ENCODE assay signal across 8 mouse cellular contexts in genomic region chr7:67644291-67644690, GRCm38 (mm10). TPM values are rescaled to one million over a fixed set of nuclear protein-coding genes. Genes with fewer than 3 reads are reported as not detected.
DNase-seq lines count a peak whose midpoint lies in the region; ATAC-seq and TF ChIP-seq lines count a peak whose summit lies in the region.

No protein-coding gene starts in this region.

- 20% methylated on average over 8 of the region's 8 CpGs for WGBS in liver, adult 2 months
- WGBS in hindbrain, postnatal 0 days = 29% methylated on average over 8 of the region's 8 CpGs
- 36% methylated on average over 8 of the region's 8 CpGs for WGBS in neural tube, embryonic 13.5 days
- WGBS in thymus, adult 2 months = 32% methylated on average over 8 of the region's 8 CpGs

- H3K79me2 ChIP-seq in liver, adult 2 months (ENCODE audit: control insufficient read depth, insufficient read depth, low read length) = peaks cover 8% of the 10 kb centered on the region

- H3K9me3 ChIP-seq in hindbrain, postnatal 0 days (ENCODE audit: low read length) = no peaks in the 10 kb centered on the region
- H3K9me3 ChIP-seq in neural tube, embryonic 13.5 days = no peaks in the 10 kb centered on the region

- peak overlapping the region; percentile 81 for H3K4me3 ChIP-seq in liver, adult 2 months (ENCODE audit: insufficient read depth, low read depth, low read length)
- H3K4me3 ChIP-seq in cortical plate, adult 2 months (ENCODE audit: insufficient read depth, low read length) = peak overlapping the region; percentile 78
- peak overlapping the region; percentile 75 for H3K4me3 ChIP-seq in hindbrain, postnatal 0 days (ENCODE audit: low read length)
- H3K4me3 ChIP-seq in neural tube, embryonic 13.5 days = peak overlapping the region; percentile 67
- no peak overlapping the region for H3K4me3 ChIP-seq in thymus, adult 2 months (ENCODE audit: control insufficient read depth, insufficient read depth, low read length)

- peak overlapping the region; percentile 49; the same call in 1 of the 2 replicates for H3K9ac ChIP-seq in liver, adult 2 months (ENCODE audit: low read depth, low read length)
- H3K9ac ChIP-seq in hindbrain, postnatal 0 days (replicated peaks; ENCODE audit: low read length) = peak overlapping the region; percentile 71
- peak overlapping the region; percentile 89 for H3K9ac ChIP-seq in neural tube, embryonic 13.5 days

- peak overlapping the region; percentile 65 for H3K4me2 ChIP-seq in hindbrain, postnatal 0 days (ENCODE audit: low read depth, low read length)
- peak overlapping the region; percentile 69 for H3K4me2 ChIP-seq in neural tube, embryonic 13.5 days

- H3K27ac ChIP-seq in liver, adult 2 months (replicated peaks; ENCODE audit: insufficient read depth, low read depth, low read length) = 0 out of 2 replicates have a peak overlapping the region, but pooled peaks have one; percentile 74
- H3K27ac ChIP-seq in cortical plate, adult 2 months (ENCODE audit: insufficient read depth, low read length) = no peak overlapping the region
- H3K27ac ChIP-seq in hindbrain, postnatal 0 days = no peak overlapping the region; the same call in 1 of the 2 replicates
- H3K27ac ChIP-seq in neural tube, embryonic 13.5 days (replicated peaks) = no peak overlapping the region
- H3K27ac ChIP-seq in thymus, adult 2 months (ENCODE audit: control insufficient read depth, insufficient read depth, low read length) = no peak overlapping the region

- peaks cover 14% of the 10 kb centered on the region for H3K36me3 ChIP-seq in liver, adult 2 months (ENCODE audit: control insufficient read depth, insufficient read depth, low read length)
- H3K36me3 ChIP-seq in hindbrain, postnatal 0 days (ENCODE audit: insufficient read depth, low read length) = peaks cover 5% of the 10 kb centered on the region; the same call in 1 of the 2 replicates
- H3K36me3 ChIP-seq in neural tube, embryonic 13.5 days = peaks cover 8% of the 10 kb centered on the region; the same call in 1 of the 2 replicates
- H3K36me3 ChIP-seq in thymus, adult 2 months (ENCODE audit: control insufficient read depth, insufficient read depth, low read length) = 0 out of 2 replicates have a peak, but pooled peaks cover 6% of the 10 kb centered on the region

- peak; percentile 33 for DNase-seq in liver, adult 2 months (ENCODE audit: extremely low read depth, low read depth, low spot score)
- DNase-seq in liver = no peak
- no peak for DNase-seq in hindbrain, postnatal 0 days (ENCODE audit: low spot score)
- DNase-seq in thymus, postnatal 36 days = no peak
- no peak for DNase-seq in thymus, adult 2 months
- DNase-seq in ovary, postnatal 10 days (ENCODE audit: low spot score) = no peak

- TF ChIP-seq POLR2A in liver, adult 2 months (IDR thresholded peaks at IDR 0.05; ENCODE audit: extremely low read depth, insufficient read depth, low read length) = no peak
- no peak for TF ChIP-seq POLR2A in cortical plate, adult 2 months (IDR thresholded peaks at IDR 0.05; ENCODE audit: extremely low read depth, insufficient read depth, low read length)
- no peak for TF ChIP-seq POLR2A in thymus, adult 2 months (IDR thresholded peaks at IDR 0.05; ENCODE audit: control insufficient read depth, extremely low read depth, insufficient read depth, low read length, poor library complexity)

- no peaks in the 10 kb centered on the region for H3K27me3 ChIP-seq in liver, adult 2 months (ENCODE audit: control insufficient read depth, insufficient read depth, low read length)
- no peaks in the 10 kb centered on the region for H3K27me3 ChIP-seq in hindbrain, postnatal 0 days (ENCODE audit: insufficient read depth, low read length)
- H3K27me3 ChIP-seq in neural tube, embryonic 13.5 days = no peaks in the 10 kb centered on the region
- H3K27me3 ChIP-seq in thymus, adult 2 months (ENCODE audit: control insufficient read depth, insufficient read depth, low read length) = no peaks in the 10 kb centered on the region

- ATAC-seq in hindbrain, postnatal 0 days = no peak
- ATAC-seq in neural tube, embryonic 13.5 days (ENCODE audit: low read depth) = no peak

- no peak for TF ChIP-seq CTCF in liver, adult 2 months (IDR thresholded peaks at IDR 0.05; ENCODE audit: low read depth, low read length)
- TF ChIP-seq CTCF in cortical plate, adult 2 months (IDR thresholded peaks at IDR 0.05; ENCODE audit: extremely low read depth, insufficient read depth, low read length) = no peak
- TF ChIP-seq CTCF in hindbrain, postnatal 0 days (IDR thresholded peaks at IDR 0.05; ENCODE audit: low read depth) = no peak
- no peak for TF ChIP-seq CTCF in thymus, adult 2 months (IDR thresholded peaks at IDR 0.05; ENCODE audit: borderline replicate concordance, control insufficient read depth, extremely low read depth, insufficient read depth, low read length, poor library complexity)

- peaks cover 10% of the 10 kb centered on the region for H3K4me1 ChIP-seq in liver, adult 2 months (ENCODE audit: control insufficient read depth, insufficient read depth, low read length)
- peaks cover 3% of the 10 kb centered on the region; the same call in 1 of the 2 replicates for H3K4me1 ChIP-seq in cortical plate, adult 2 months (ENCODE audit: control insufficient read depth, insufficient read depth, low read length)
- H3K4me1 ChIP-seq in hindbrain, postnatal 0 days (ENCODE audit: insufficient read depth, low read length) = peaks cover 6% of the 10 kb centered on the region; the same call in 1 of the 2 replicates
- H3K4me1 ChIP-seq in neural tube, embryonic 13.5 days (replicated peaks) = peaks cover 39% of the 10 kb centered on the region
- H3K4me1 ChIP-seq in thymus, adult 2 months (replicated peaks; ENCODE audit: control insufficient read depth, insufficient read depth, low read length) = peaks cover 2% of the 10 kb centered on the region; the same call in 1 of the 2 replicates

RNA-seq across cellular contexts. Expression of gene Lrrc28, which starts 0.8 kb away (rescaled TPM):
- total RNA-seq in liver, adult 2 months (2014; rRNA removed) = 18.8 and 22.1 TPM in 2 replicates
- polyA plus RNA-seq in liver, adult 2 months (2012; rRNA removed) = 40.7 and 42.6 TPM in 2 replicates
- 33.8 and 43.1 TPM in 2 replicates for polyA plus RNA-seq in cortical plate, adult 2 months (2012; rRNA removed)
- total RNA-seq in hindbrain, postnatal 0 days (2014; rRNA removed) = 43.2 and 48.5 TPM in 2 replicates
- polyA plus RNA-seq in hindbrain, postnatal 0 days (2015; fragmentation: Nextera tagmentation; extraction: Ambion mirVana) = 22.4 and 22.6 TPM in 2 replicates
- polyA plus RNA-seq in neural tube, embryonic 13.5 days (2015; fragmentation: Nextera tagmentation; extraction: Ambion mirVana) = 30.6 and 35.3 TPM in 2 replicates
- 39.2 and 39.4 TPM in 2 replicates for polyA plus RNA-seq in thymus, adult 2 months (2012; rRNA removed)

RNA-seq across cellular contexts. Expression of gene Ttc23, which starts 2.9 kb away (rescaled TPM):
- 28.3 and 47.8 TPM in 2 replicates for total RNA-seq in liver, adult 2 months (2014; rRNA removed)
- polyA plus RNA-seq in liver, adult 2 months (2012; rRNA removed) = 14.2 and 15.1 TPM in 2 replicates
- 5.1 and 5.4 TPM in 2 replicates for polyA plus RNA-seq in cortical plate, adult 2 months (2012; rRNA removed)
- 4.3 and 5.3 TPM in 2 replicates for total RNA-seq in hindbrain, postnatal 0 days (2014; rRNA removed)
- polyA plus RNA-seq in hindbrain, postnatal 0 days (2015; fragmentation: Nextera tagmentation; extraction: Ambion mirVana) = 6.2 and 8.2 TPM in 2 replicates
- polyA plus RNA-seq in neural tube, embryonic 13.5 days (2015; fragmentation: Nextera tagmentation; extraction: Ambion mirVana) = 11.7 and 11.9 TPM in 2 replicates
- 2.9 and 4.5 TPM in 2 replicates for polyA plus RNA-seq in thymus, adult 2 months (2012; rRNA removed)
